Mouse (Mus musculus): ENCODE results near the gene Samhd1. TPM values are rescaled to one million over a fixed set of nuclear protein-coding genes. Genes with fewer than 3 reads are reported as not detected.

The Samhd1 gene
- total and polyA plus RNA-seq, 3 experiments: 32.8 to 79.5 (median 67.9) TPM

GRCm38 (mm10) chr2:157074772-157075171 is 60.3 kb downstream of the Samhd1 start:
- H3K9me3 ChIP-seq (replicated peaks; ENCODE audit: low read length): no peaks in the 10 kb centered on the region
- no peak overlapping the region for H3K9ac ChIP-seq (ENCODE audit: insufficient read depth, low read depth)
- peaks cover 28% of the 10 kb centered on the region for H3K27me3 ChIP-seq (replicated peaks)
- no peak overlapping the region for H3K4me3 ChIP-seq (replicated peaks in 1 of 3; ENCODE audit: low read depth in 2 of 3, low read length in 2 of 3, poor library complexity in 1 of 3)
- H3K36me3 ChIP-seq (replicated peaks in 1 of 2; ENCODE audit: control insufficient read depth in 1 of 2, insufficient read depth in 1 of 2, low read length in 1 of 2): no peaks in the 10 kb centered on the region
- no peak overlapping the region for H3K4me2 ChIP-seq (ENCODE audit: insufficient read depth, low read depth, poor library complexity, severe bottlenecking)
- dilution Hi-C loops (cut with MboI; ENCODE audit: extremely low pct_ligation_motif_present, extremely low pct_unique_long_range_greater_than_20kb, low sequenced_read_pairs): no loop called here
- no peak for TF ChIP-seq BHLHE40 (IDR thresholded peaks at IDR 0.05; ENCODE audit: low read depth, low read length)
- TF ChIP-seq KAT2A (IDR thresholded peaks at IDR 0.05; ENCODE audit: insufficient replicate concordance, low read length): no peak
- TF ChIP-seq E2F4 (IDR thresholded peaks at IDR 0.05; ENCODE audit: insufficient replicate concordance, low read depth, low read length): no peak
- TF ChIP-seq NELFE (IDR thresholded peaks at IDR 0.05; ENCODE audit: low read depth, low read length): no peak
- H3K79me2 ChIP-seq (replicated peaks; ENCODE audit: control insufficient read depth, extremely low read depth, insufficient read depth, poor library complexity, severe bottlenecking): no peaks in the 10 kb centered on the region
- H3K27ac ChIP-seq (ENCODE audit: insufficient read depth, low read depth): no peak overlapping the region
- in situ Hi-C loops (cut with MboI; ENCODE audit: low pct_ligation_motif_present, low pct_unique_long_range_greater_than_20kb, low sequenced_read_pairs): loop anchor here (25.0 kb wide), 1 partner anchor 187 kb away; the partner anchor contains the start of gene Sla2
- DNase-seq (ENCODE audit: extremely low read depth): no peak
- peaks cover 27 to 51% of the 10 kb centered on the region in 2 experiments for H3K4me1 ChIP-seq (ENCODE audit: control insufficient read depth in 1 of 2, insufficient read depth in 2 of 2)

- Histone ChIP-seq H3K4me2 (ENCODE audit: insufficient read depth, low read depth, poor library complexity, severe bottlenecking) (no peak overlapping the region), H3K9me3 (replicated peaks; ENCODE audit: low read length) (no peaks in the 10 kb centered on the region), H3K27me3 (replicated peaks) (peaks cover 23% of the 10 kb centered on the region), H3K9ac (ENCODE audit: insufficient read depth, low read depth) (no peak overlapping the region), H3K4me3 (replicated peaks in 1 of 3; ENCODE audit: low read depth in 2 of 3, low read length in 2 of 3, poor library complexity in 1 of 3) (no peak overlapping the region), H3K79me2 (replicated peaks; ENCODE audit: control insufficient read depth, extremely low read depth, insufficient read depth, poor library complexity, severe bottlenecking) (no peaks in the 10 kb centered on the region), H3K4me1 (ENCODE audit: control insufficient read depth in 1 of 2, insufficient read depth in 2 of 2) (peaks cover 32 to 56% of the 10 kb centered on the region in 2 experiments), H3K27ac (ENCODE audit: insufficient read depth, low read depth) (no peak overlapping the region), H3K36me3 (replicated peaks in 1 of 2; ENCODE audit: control insufficient read depth in 1 of 2, insufficient read depth in 1 of 2, low read length in 1 of 2) (no peaks in the 10 kb centered on the region)
- dilution Hi-C loops (cut with MboI; ENCODE audit: extremely low pct_ligation_motif_present, extremely low pct_unique_long_range_greater_than_20kb, low sequenced_read_pairs) (no loop called here), in situ Hi-C loops (cut with MboI; ENCODE audit: low pct_ligation_motif_present, low pct_unique_long_range_greater_than_20kb, low sequenced_read_pairs) (no loop called here)
- no peak for TF ChIP-seq E2F4 (IDR thresholded peaks at IDR 0.05; ENCODE audit: insufficient replicate concordance, low read depth, low read length)
- TF ChIP-seq GABPA (IDR thresholded peaks at IDR 0.05; ENCODE audit: insufficient replicate concordance, low read depth, low read length): no peak
- no peak for TF ChIP-seq ELF1 (IDR thresholded peaks at IDR 0.05; ENCODE audit: low read depth, low read length)
- TF ChIP-seq POLR2A (IDR thresholded peaks at IDR 0.05; ENCODE audit: low read depth, low read length): no peak
- TF ChIP-seq MAZ (IDR thresholded peaks at IDR 0.05; ENCODE audit: low read depth, low read length): no peak
- no peak for TF ChIP-seq POLR2AphosphoS2 (IDR thresholded peaks at IDR 0.05; ENCODE audit: low read depth, low read length)
- no peak for TF ChIP-seq TCF12 (IDR thresholded peaks at IDR 0.05; ENCODE audit: low read depth, low read length)
- TF ChIP-seq KAT2A (IDR thresholded peaks at IDR 0.05; ENCODE audit: insufficient replicate concordance, low read length): no peak
- no peak for TF ChIP-seq USF2 (conservative IDR thresholded peaks at IDR 0.05; ENCODE audit: low read depth, low read length)
- TF ChIP-seq MAFK (IDR thresholded peaks at IDR 0.05; ENCODE audit: insufficient replicate concordance, low read length): no peak
- TF ChIP-seq EP300 (IDR thresholded peaks at IDR 0.05; ENCODE audit: low read length): no peak
- TF ChIP-seq JUND (conservative IDR thresholded peaks at IDR 0.05; ENCODE audit: low read depth, low read length): no peak
- no peak for TF ChIP-seq ZKSCAN1 (IDR thresholded peaks at IDR 0.05; ENCODE audit: borderline replicate concordance, low read depth, low read length)
- no peak for DNase-seq (ENCODE audit: extremely low read depth)
Observed at GRCm38 (mm10) chr2:157074186-157074724, 60.8 kb downstream of the Samhd1 start.

Measured in CH12.LX (cell line).